Mouse (Mus musculus): ENCODE measurements around the gene Aurkb. TPM values are rescaled to one million over a fixed set of nuclear protein-coding genes. Genes with fewer than 3 reads are reported as not detected.

The Aurkb gene
- polyA plus RNA-seq, 1 experiment from 2014 or later = 139 TPM

DNA sequence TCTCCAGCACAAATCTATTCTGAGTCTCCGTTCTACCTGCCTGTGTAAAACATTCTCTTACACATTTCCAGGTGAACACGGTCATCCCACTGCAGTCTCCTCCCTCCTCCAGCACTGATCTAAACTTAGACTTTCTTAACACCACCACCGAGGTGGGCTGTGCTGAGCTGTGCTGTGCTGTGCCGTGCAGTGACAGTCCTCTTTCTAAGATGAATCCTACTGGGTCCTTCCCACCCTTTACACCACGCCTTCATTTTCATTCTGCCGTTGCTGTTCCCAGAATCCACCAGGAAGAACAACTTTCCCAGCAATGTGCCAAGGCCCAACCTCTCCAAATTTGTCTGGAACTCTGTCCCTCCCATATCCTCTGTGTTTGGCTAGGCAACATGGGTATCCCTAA is 40.9 kb downstream of the Aurkb start:
- H3K9me3 ChIP-seq (ENCODE audit: control insufficient read depth, low read length) = no peaks in the 10 kb centered on the region
- ATAC-seq = no peak

DNA sequence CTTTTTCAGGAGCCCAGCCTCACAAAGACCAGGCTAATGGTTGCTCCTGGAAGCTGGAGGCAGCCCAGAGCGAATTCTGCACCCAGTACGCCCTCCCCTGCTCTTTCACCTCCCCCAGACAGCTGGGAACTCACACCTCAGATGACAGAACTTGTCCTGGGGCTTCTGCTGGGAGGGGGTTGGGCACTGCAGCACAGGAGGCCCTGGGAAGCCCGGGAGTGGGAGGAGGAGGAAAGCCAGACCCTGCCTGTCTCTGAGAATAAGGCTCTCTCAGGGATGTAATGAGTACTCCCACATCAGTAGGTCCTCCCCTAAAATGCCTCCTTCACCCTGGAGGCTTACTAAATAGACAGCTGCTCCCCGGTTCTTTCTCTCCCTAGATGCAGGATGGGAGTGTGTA is 41.6 kb downstream of the Aurkb start:
- Histone ChIP-seq H3K9ac (ENCODE audit: low read depth, low read length) (peak overlapping the region; percentile 45), H3K4me1 (ENCODE audit: control insufficient read depth, insufficient read depth, low read length) (peaks cover 38% of the 10 kb centered on the region), H3K27me3 (replicated peaks; ENCODE audit: control insufficient read depth, insufficient read depth, low read length) (no peaks in the 10 kb centered on the region), H3K9me3 (ENCODE audit: control insufficient read depth, low read length) (no peaks in the 10 kb centered on the region), H3K4me2 (ENCODE audit: low read depth, low read length) (no peak overlapping the region), H3K4me3 (ENCODE audit: low read length) (no peak overlapping the region), H3K27ac (ENCODE audit: low read length) (peak overlapping the region; percentile 73), H3K36me3 (ENCODE audit: control insufficient read depth, insufficient read depth, low read length) (no peaks in the 10 kb centered on the region)
- 20% methylated on average over 4 of the region's 4 CpGs for WGBS
- ATAC-seq = peak; percentile 15; the same call in 1 of the 2 replicates

More for the DNA sequence above, 40.9 kb downstream of the Aurkb start:
- Histone ChIP-seq H3K36me3 (ENCODE audit: control insufficient read depth, insufficient read depth, low read length) (no peaks in the 10 kb centered on the region), H3K4me2 (ENCODE audit: low read depth, low read length) (no peak overlapping the region), H3K27me3 (replicated peaks; ENCODE audit: control insufficient read depth, insufficient read depth, low read length) (no peaks in the 10 kb centered on the region), H3K27ac (ENCODE audit: low read length) (no peak overlapping the region), H3K4me1 (ENCODE audit: control insufficient read depth, insufficient read depth, low read length) (peaks cover 32% of the 10 kb centered on the region), H3K9ac (ENCODE audit: low read depth, low read length) (no peak overlapping the region), H3K4me3 (ENCODE audit: low read length) (no peak overlapping the region)
- 49% methylated on average over 6 of the region's 6 CpGs for WGBS

GRCm38 (mm10) chr11:69087597-69087996 is 42.1 kb downstream of the Aurkb start:
- no peak for ATAC-seq
- H3K4me3 ChIP-seq (ENCODE audit: low read length) = no peak overlapping the region; the same call in 1 of the 2 replicates
- H3K4me1 ChIP-seq (ENCODE audit: control insufficient read depth, insufficient read depth, low read length) = peaks cover 40% of the 10 kb centered on the region
- no peaks in the 10 kb centered on the region for H3K27me3 ChIP-seq (replicated peaks; ENCODE audit: control insufficient read depth, insufficient read depth, low read length)
- H3K4me2 ChIP-seq (ENCODE audit: low read depth, low read length) = no peak overlapping the region
- H3K9me3 ChIP-seq (ENCODE audit: control insufficient read depth, low read length) = no peaks in the 10 kb centered on the region
- peak overlapping the region; percentile 73 for H3K27ac ChIP-seq (ENCODE audit: low read length)
- peaks cover 2% of the 10 kb centered on the region; the same call in 1 of the 2 replicates for H3K36me3 ChIP-seq (ENCODE audit: control insufficient read depth, insufficient read depth, low read length)
- WGBS = 62% methylated on average over 2 of the region's 2 CpGs
- peak overlapping the region; percentile 100 for H3K9ac ChIP-seq (ENCODE audit: low read depth, low read length)

DNA sequence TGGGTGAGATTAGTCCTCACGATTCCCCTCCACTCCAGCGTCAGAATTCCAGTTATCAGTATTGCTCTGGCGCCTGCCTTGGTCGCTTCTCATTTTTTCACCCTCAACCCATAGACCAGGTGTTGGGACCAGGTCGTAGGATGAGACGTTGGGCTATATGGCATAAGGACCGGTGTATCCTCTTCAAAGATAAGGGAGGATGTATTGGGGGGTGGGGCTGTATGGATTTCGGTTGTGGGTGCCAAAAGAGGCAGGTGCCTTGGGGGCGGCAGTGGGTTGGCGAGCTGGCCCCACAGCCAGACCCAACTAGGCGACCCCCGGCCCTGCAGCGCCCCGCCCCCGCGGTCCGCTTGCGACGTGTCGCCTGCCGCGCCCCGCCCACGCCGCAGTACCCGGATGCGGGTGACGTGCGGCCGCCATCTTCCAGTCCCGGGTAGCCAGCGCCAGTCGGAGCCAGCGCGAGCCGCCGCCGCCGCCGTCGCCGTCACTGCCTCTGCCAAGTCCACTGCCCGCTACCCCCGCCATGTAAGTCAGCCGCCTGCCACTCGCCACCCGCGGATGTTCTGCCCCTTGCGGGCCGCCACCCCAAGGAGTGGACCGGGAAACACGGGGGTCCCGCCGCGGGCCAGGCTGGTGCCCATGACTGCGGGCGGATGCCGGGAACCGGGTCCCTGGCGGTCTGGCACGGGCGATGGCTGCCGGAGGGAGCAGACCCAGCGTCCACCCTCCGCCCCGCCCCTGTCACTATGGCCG is 42.8 kb downstream of the Aurkb start, which contains the start of gene Vamp2:
Gene Vamp2 (plus strand): TSS at position 388 of the 753 bp plus-strand sequence.
- Histone ChIP-seq H3K4me3 (ENCODE audit: low read length) (peak within 1 kb of the TSS; percentile 97), H3K27me3 (replicated peaks; ENCODE audit: control insufficient read depth, insufficient read depth, low read length) (no peaks in the 10 kb centered on the region), H3K36me3 (ENCODE audit: control insufficient read depth, insufficient read depth, low read length) (peaks cover 2% of the 10 kb centered on the region; the same call in 1 of the 2 replicates), H3K27ac (ENCODE audit: low read length) (peak within 1 kb of the TSS; percentile 93), H3K4me2 (ENCODE audit: low read depth, low read length) (peak within 1 kb of the TSS; percentile 89), H3K4me1 (ENCODE audit: control insufficient read depth, insufficient read depth, low read length) (peaks cover 41% of the 10 kb centered on the region), H3K9ac (ENCODE audit: low read depth, low read length) (peak within 1 kb of the TSS; percentile 100), H3K9me3 (ENCODE audit: control insufficient read depth, low read length) (no peaks in the 10 kb centered on the region)
- peak; percentile 68 for ATAC-seq
- 1% methylated on average over 49 of the region's 67 CpGs for WGBS

DNA sequence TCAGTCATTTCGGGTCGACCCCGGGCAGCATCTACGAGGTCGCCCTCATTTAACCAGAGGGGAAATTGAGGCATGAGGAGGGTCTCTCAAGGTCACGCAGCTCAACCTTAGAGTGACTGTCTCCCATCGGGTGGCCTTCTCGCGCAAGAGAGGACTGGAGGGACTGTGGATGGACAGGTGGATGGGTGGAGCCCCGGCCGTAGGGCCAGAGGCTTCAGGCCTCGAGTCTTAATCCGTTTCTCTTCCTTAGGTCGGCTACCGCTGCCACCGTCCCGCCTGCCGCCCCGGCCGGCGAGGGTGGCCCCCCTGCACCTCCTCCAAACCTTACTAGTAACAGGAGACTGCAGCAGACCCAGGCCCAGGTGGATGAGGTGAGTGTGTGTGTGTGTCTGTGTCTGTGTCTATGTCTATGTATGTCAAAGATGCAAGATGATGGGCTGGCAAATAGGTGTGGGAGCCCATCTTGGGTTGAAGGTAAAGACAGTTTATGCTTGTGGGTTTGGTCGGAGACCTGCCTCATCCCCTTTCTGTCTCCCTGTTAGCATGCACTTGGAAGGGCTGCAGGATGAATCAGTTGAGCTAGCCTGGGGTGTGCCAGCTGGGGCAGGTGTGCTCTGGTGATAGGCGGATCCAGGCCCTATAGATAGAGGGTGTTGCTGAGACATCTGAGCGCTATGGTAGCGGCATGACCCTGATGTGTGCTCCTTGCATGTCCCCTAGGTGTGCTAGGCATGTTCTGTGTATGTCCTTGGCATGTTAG is 43.6 kb downstream of the Aurkb start:
- ATAC-seq = peak; percentile 37
- no peaks in the 10 kb centered on the region for H3K9me3 ChIP-seq (ENCODE audit: control insufficient read depth, low read length)
- peak overlapping the region; percentile 93 for H3K27ac ChIP-seq (ENCODE audit: low read length)
- peaks cover 41% of the 10 kb centered on the region for H3K4me1 ChIP-seq (ENCODE audit: control insufficient read depth, insufficient read depth, low read length)
- peak overlapping the region; percentile 97 for H3K4me3 ChIP-seq (ENCODE audit: low read length)
- no peaks in the 10 kb centered on the region for H3K27me3 ChIP-seq (replicated peaks; ENCODE audit: control insufficient read depth, insufficient read depth, low read length)
- H3K9ac ChIP-seq (ENCODE audit: low read depth, low read length) = peak overlapping the region; percentile 100
- peaks cover 2% of the 10 kb centered on the region; the same call in 1 of the 2 replicates for H3K36me3 ChIP-seq (ENCODE audit: control insufficient read depth, insufficient read depth, low read length)
- H3K4me2 ChIP-seq (ENCODE audit: low read depth, low read length) = peak overlapping the region; percentile 89
- WGBS = 8% methylated on average over 25 of the region's 25 CpGs

- H3K4me2 ChIP-seq (ENCODE audit: low read depth, low read length) = peak overlapping the region; percentile 89
- 77% methylated on average over 12 of the region's 12 CpGs for WGBS
- ATAC-seq = no peak
- peaks cover 41% of the 10 kb centered on the region for H3K4me1 ChIP-seq (ENCODE audit: control insufficient read depth, insufficient read depth, low read length)
- H3K27ac ChIP-seq (ENCODE audit: low read length) = no peak overlapping the region
- H3K4me3 ChIP-seq (ENCODE audit: low read length) = peak overlapping the region; percentile 97
- H3K27me3 ChIP-seq (replicated peaks; ENCODE audit: control insufficient read depth, insufficient read depth, low read length) = no peaks in the 10 kb centered on the region
- H3K36me3 ChIP-seq (ENCODE audit: control insufficient read depth, insufficient read depth, low read length) = peaks cover 2% of the 10 kb centered on the region; the same call in 1 of the 2 replicates
- H3K9ac ChIP-seq (ENCODE audit: low read depth, low read length) = peak overlapping the region; percentile 100
- no peaks in the 10 kb centered on the region for H3K9me3 ChIP-seq (ENCODE audit: control insufficient read depth, low read length)
Observed at GRCm38 (mm10) chr11:69089616-69090290, 44.3 kb downstream of the Aurkb start.

GRCm38 (mm10) chr11:69090367-69090766 is 44.9 kb downstream of the Aurkb start:
- Histone ChIP-seq H3K9me3 (ENCODE audit: control insufficient read depth, low read length) (no peaks in the 10 kb centered on the region), H3K36me3 (ENCODE audit: control insufficient read depth, insufficient read depth, low read length) (peaks cover 2% of the 10 kb centered on the region; the same call in 1 of the 2 replicates), H3K4me2 (ENCODE audit: low read depth, low read length) (peak overlapping the region; percentile 89; the same call in 1 of the 2 replicates), H3K9ac (ENCODE audit: low read depth, low read length) (peak overlapping the region; percentile 100), H3K27me3 (replicated peaks; ENCODE audit: control insufficient read depth, insufficient read depth, low read length) (no peaks in the 10 kb centered on the region), H3K27ac (ENCODE audit: low read length) (no peak overlapping the region), H3K4me1 (ENCODE audit: control insufficient read depth, insufficient read depth, low read length) (peaks cover 41% of the 10 kb centered on the region), H3K4me3 (ENCODE audit: low read length) (no peak overlapping the region)
- ATAC-seq = no peak
- WGBS = 64% methylated on average over 6 of the region's 6 CpGs

DNA sequence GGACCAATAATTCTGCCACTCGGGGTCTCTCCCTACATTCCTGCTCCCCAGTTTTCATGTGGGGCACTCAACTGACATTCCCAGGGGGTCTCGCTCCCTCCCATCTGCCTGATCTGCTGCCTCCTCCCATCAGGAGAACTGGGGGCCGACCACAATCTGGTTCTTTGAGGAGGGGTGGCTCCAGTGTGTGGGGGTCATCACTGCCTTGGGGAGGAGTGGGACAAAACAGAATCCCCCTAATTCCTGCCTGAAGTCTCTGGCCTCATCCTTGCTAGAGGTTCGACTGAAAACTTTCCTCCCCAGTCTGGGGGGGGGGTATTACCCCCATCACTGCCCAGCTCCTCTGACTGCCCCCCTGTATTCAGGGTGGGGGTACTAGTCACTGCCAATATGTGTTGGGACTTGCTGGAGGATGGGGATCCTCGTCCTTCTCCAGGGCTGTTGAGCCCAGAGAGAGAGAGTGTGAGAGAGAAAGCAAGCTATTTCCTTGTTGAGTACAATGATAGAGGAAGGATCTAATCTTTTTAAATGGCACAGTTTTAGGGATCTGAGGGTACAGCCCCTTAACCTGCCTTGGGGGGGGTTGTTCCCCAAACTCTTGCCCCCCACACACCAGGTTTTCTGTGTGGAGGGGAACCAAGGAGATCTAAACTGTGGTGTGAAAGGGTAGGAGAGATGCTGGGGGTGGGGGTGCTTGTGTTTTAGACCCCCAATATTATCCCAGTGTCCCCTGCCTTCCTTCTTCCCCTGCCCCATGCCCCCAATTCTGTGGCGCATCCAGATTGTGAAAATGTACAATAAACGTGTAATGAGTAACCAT is 46.3 kb downstream of the Aurkb start:
- no peak overlapping the region for H3K4me2 ChIP-seq (ENCODE audit: low read depth, low read length)
- H3K27ac ChIP-seq (ENCODE audit: low read length) = peak overlapping the region; percentile 9; the same call in 1 of the 2 replicates
- no peaks in the 10 kb centered on the region for H3K9me3 ChIP-seq (ENCODE audit: control insufficient read depth, low read length)
- ATAC-seq = no peak
- H3K36me3 ChIP-seq (ENCODE audit: control insufficient read depth, insufficient read depth, low read length) = peaks cover 2% of the 10 kb centered on the region; the same call in 1 of the 2 replicates
- 0 out of 2 replicates have a peak overlapping the region, but pooled peaks have one; percentile 14 for H3K9ac ChIP-seq (ENCODE audit: low read depth, low read length)
- no peaks in the 10 kb centered on the region for H3K27me3 ChIP-seq (replicated peaks; ENCODE audit: control insufficient read depth, insufficient read depth, low read length)
- 55% methylated on average over 7 of the region's 7 CpGs for WGBS
- peaks cover 40% of the 10 kb centered on the region for H3K4me1 ChIP-seq (ENCODE audit: control insufficient read depth, insufficient read depth, low read length)
- H3K4me3 ChIP-seq (ENCODE audit: low read length) = no peak overlapping the region

Measured in intestine, embryonic 16.5 days (tissue).